Mouse (Mus musculus) olfactory bulb, adult 2 months (tissue): ENCODE data around the gene Rab24. TPM values are rescaled to one million over a fixed set of nuclear protein-coding genes. Genes with fewer than 3 reads are reported as not detected.

Source experiments
- H3K27ac ChIP-seq: fragments of 200-500 bp; 2 replicates; pipeline ENCODE4 v1.5.1; 2012; ENCODE audit warnings: low read depth, low read length; ENCODE audit not compliant: insufficient read depth
- H3K4me1 ChIP-seq: fragments of 200-500 bp; 2 replicates; pipeline ENCODE4 v1.6.1; 2012; ENCODE audit warnings: low read length; ENCODE audit not compliant: control insufficient read depth, insufficient read depth
- H3K4me3 ChIP-seq: fragments of 200-500 bp; 2 replicates; pipeline ENCODE4 v1.5.1; 2012; ENCODE audit warnings: mild to moderate bottlenecking, low read depth, low read length, moderate library complexity; ENCODE audit not compliant: insufficient read depth
- CTCF ChIP-seq: fragments of 200-500 bp; IDR thresholded peaks from 2 replicates; pipeline ENCODE4 v1.5.1; 2012; ENCODE audit warnings: low read depth, mild to moderate bottlenecking, low read length, moderate library complexity; ENCODE audit not compliant: insufficient read depth
- POLR2A ChIP-seq: fragments of 200-500 bp; IDR thresholded peaks from 2 replicates; pipeline ENCODE4 v1.6.1; 2012; ENCODE audit warnings: mild to moderate bottlenecking, low read depth, low read length, moderate library complexity; ENCODE audit not compliant: insufficient read depth
- WGBS: fragments of 180-500 bp; shearing (Covaris S2); methylation state at CpG from one replicate; pipeline ENCODE4 v1.1.7; 2018; 5-methylcytosine and 5-hydroxymethylcytosine counted together
- polyA plus RNA-seq: library from polyadenylated mRNA; stranded (reverse); fragments of >200 nt; gene quantifications from 2 replicates; pipeline ENCODE4 v1.2.4, GENCODE M21; 2012; ENCODE audit warnings: low replicate concordance; ENCODE audit not compliant: missing spikeins, insufficient read depth, insufficient read length

The Rab24 gene
- polyA plus RNA-seq, 1 experiment: not detected

- H3K4me3 ChIP-seq: no peak overlapping the region
- H3K27ac ChIP-seq: no peak overlapping the region
- 86% methylated on average over 5 of the region's 5 CpGs for WGBS
- H3K4me1 ChIP-seq: no peaks in the 10 kb centered on the region
- no peak for TF ChIP-seq CTCF
- TF ChIP-seq POLR2A: no peak
These were observed 44.1 kb downstream of the Rab24 start for GRCm38 (mm10) chr13:55277646-55278045.

- 87% methylated on average over 5 of the region's 5 CpGs for WGBS
- H3K4me1 ChIP-seq: no peaks in the 10 kb centered on the region
- TF ChIP-seq POLR2A (no peak), CTCF (no peak)
- no peak overlapping the region for H3K4me3 ChIP-seq
- H3K27ac ChIP-seq: no peak overlapping the region
These were observed 44.5 kb downstream of the Rab24 start for GRCm38 (mm10) chr13:55277203-55277602.

Other genes with a start within 250 kb of the Rab24 start
- gene Uimc1, start 221.6 kb downstream of the Rab24 start, polyA plus RNA-seq: not detected in 2 replicates
- 623 TPM in 1 of 2 replicates, not detected in the other for gene Zfp346, start 216.6 kb downstream of the Rab24 start, polyA plus RNA-seq
- not detected in 2 replicates for gene Gm17617, start 188.4 kb downstream of the Rab24 start, polyA plus RNA-seq
- gene Fgfr4, start 169.3 kb downstream of the Rab24 start, polyA plus RNA-seq: not detected in 2 replicates
- gene Nsd1, start 112.2 kb downstream of the Rab24 start, polyA plus RNA-seq: 49.7 and 82.3 TPM in 2 replicates
- gene Prelid1, start 1.4 kb downstream of the Rab24 start, polyA plus RNA-seq: not detected in 2 replicates
- gene Mxd3, start 7.9 kb upstream of the Rab24 start, polyA plus RNA-seq: not detected in 2 replicates
- gene Lman2, start 40.8 kb upstream of the Rab24 start, polyA plus RNA-seq: not detected in 2 replicates
- not detected in 2 replicates for gene Rgs14, start 47.8 kb upstream of the Rab24 start, polyA plus RNA-seq
- not detected in 2 replicates for gene Slc34a1, start 76.2 kb upstream of the Rab24 start, polyA plus RNA-seq
- gene Pfn3, start 93.3 kb upstream of the Rab24 start, polyA plus RNA-seq: not detected in 2 replicates
- gene F12, start 104.8 kb upstream of the Rab24 start, polyA plus RNA-seq: not detected in 2 replicates
- gene Grk6, start 123.1 kb upstream of the Rab24 start, polyA plus RNA-seq: 128 TPM in 1 of 2 replicates, not detected in the other
- not detected in 2 replicates for gene Prr7, start 142.3 kb upstream of the Rab24 start, polyA plus RNA-seq
- gene Dbn1, start 166.2 kb upstream of the Rab24 start, polyA plus RNA-seq: not detected in 2 replicates
- not detected in 2 replicates for gene Pdlim7, start 191.7 kb upstream of the Rab24 start, polyA plus RNA-seq
- not detected in 2 replicates for gene Dok3, start 207.3 kb upstream of the Rab24 start, polyA plus RNA-seq
- not detected in 2 replicates for gene Ddx41, start 214.7 kb upstream of the Rab24 start, polyA plus RNA-seq
- 63.4 TPM in 1 of 2 replicates, not detected in the other for gene Fam193b, start 249.2 kb upstream of the Rab24 start, polyA plus RNA-seq